Mouse (Mus musculus) heart, adult 2 months (tissue): ENCODE measurements around the gene Vps37b. TPM values are rescaled to one million over a fixed set of nuclear protein-coding genes. Genes with fewer than 3 reads are reported as not detected.

ENCODE experiments used
- DNase-seq, 2 experiments: peaks; one replicate each; pipeline ENCODE4 v3.0.0; 2021
- H3K27ac ChIP-seq: fragments of 200-600 bp; 2 replicates; pipeline ENCODE4 v1.8.1; 2022
- H3K27me3 ChIP-seq: fragments of 200-500 bp; 2 replicates; pipeline ENCODE4 v1.6.1; 2012; ENCODE audit warnings: mild to moderate bottlenecking, low read length, inconsistent platforms, mixed read lengths; ENCODE audit not compliant: control insufficient read depth, insufficient read depth
- H3K36me3 ChIP-seq: fragments of 200-500 bp; 2 replicates; pipeline ENCODE4 v1.6.1; 2012; ENCODE audit warnings: low read length, inconsistent platforms; ENCODE audit not compliant: control insufficient read depth, insufficient read depth
- H3K4me1 ChIP-seq: fragments of 200-500 bp; 2 replicates; pipeline ENCODE4 v1.6.1; 2011; ENCODE audit warnings: low read length; ENCODE audit not compliant: control insufficient read depth, insufficient read depth
- H3K4me3 ChIP-seq: fragments of 200-600 bp; 2 replicates; pipeline ENCODE4 v1.8.1; 2022
- H3K79me2 ChIP-seq: fragments of 200-500 bp; replicated peaks from 2 replicates; pipeline ENCODE4 v1.6.1; 2012; ENCODE audit warnings: mild to moderate bottlenecking, inconsistent platforms, low read length, moderate library complexity, mixed read lengths; ENCODE audit not compliant: control insufficient read depth, insufficient read depth
- H3K9ac ChIP-seq: fragments of 200-500 bp; 2 replicates; pipeline ENCODE4 v1.6.1; 2012; ENCODE audit warnings: low read depth, mild to moderate bottlenecking, control low read depth, inconsistent platforms, low read length, mixed read lengths
- CTCF ChIP-seq: fragments of 200-600 bp; IDR thresholded peaks from 2 replicates; pipeline ENCODE4 v1.8.1; 2022; ENCODE audit warnings: antibody characterized with exemption, mild to moderate bottlenecking, moderate library complexity
- EP300 ChIP-seq: fragments of 200-500 bp; IDR thresholded peaks from 2 replicates; pipeline ENCODE4 v1.6.1; 2011; ENCODE audit warnings: low read depth, low read length, control low read depth; ENCODE audit not compliant: insufficient read depth
- POLR2A ChIP-seq: fragments of 200-500 bp; IDR thresholded peaks from 2 replicates; pipeline ENCODE4 v1.6.1; 2011; ENCODE audit warnings: mild to moderate bottlenecking, low read depth, low read length, control low read depth; ENCODE audit not compliant: insufficient read depth
- WGBS: fragments of 180-500 bp; shearing (Covaris S2); methylation state at CpG from one replicate; pipeline ENCODE4 v1.1.7; 2018; 5-methylcytosine and 5-hydroxymethylcytosine counted together
- intact Hi-C: fragments of 180-260 bp; cut with DNase I; formaldehyde crosslinking; loops from one replicate; pipeline ENCODE4 v1.15.1; 2025
- polyA plus RNA-seq: library from polyadenylated mRNA; depleted of rRNA; stranded (reverse); fragments of >200 nt; gene quantifications from 2 replicates; pipeline ENCODE4 v1.2.3, GENCODE M21; 2012
- total RNA-seq, 2 experiments: library from RNA; stranded (reverse); gene quantifications; 2 replicates each; pipeline ENCODE4 v1.2.3; 2021

The Vps37b gene
- total and polyA plus RNA-seq, 3 experiments: 16.0 to 22.7 (median 16.7) TPM

DNA sequence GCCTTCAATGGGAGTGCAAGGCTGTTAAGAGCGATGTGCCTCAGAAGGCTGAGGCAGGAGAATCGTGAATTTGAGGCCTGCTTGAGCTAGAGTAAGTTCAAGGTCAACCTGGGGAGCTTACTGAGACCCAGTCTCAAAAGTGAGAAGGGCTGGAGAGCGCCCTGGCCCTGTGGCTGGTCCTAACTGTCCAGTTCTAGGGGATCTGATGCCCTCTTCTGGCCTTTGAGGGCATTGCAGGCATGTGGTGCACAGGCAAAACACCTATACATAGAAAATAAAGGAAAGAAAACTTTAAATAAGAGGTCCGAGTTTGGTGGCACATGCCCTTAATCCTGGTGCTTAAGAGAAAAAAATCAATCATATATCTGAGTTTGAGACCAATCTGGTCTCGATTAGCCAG lies 39.3 kb downstream of the Vps37b start:
- H3K4me3 ChIP-seq: no peak overlapping the region
- peak; percentile 86 to 90 for DNase-seq
- H3K9ac ChIP-seq: no peak overlapping the region; the same call in 1 of the 2 replicates
- TF ChIP-seq EP300: peak; percentile 73; the same call in 1 of the 2 replicates
- TF ChIP-seq CTCF: peak; percentile 95
- TF ChIP-seq POLR2A: no peak
- H3K4me1 ChIP-seq: peaks cover 16% of the 10 kb centered on the region
- intact Hi-C loops: loop anchor here (1.0 to 10.0 kb wide), 2 partner anchors 45 to 168 kb away; no protein-coding TSS in a partner anchor
- WGBS: 25% methylated on average over 5 of the region's 5 CpGs
- peaks cover 3% of the 10 kb centered on the region; the same call in 1 of the 2 replicates for H3K36me3 ChIP-seq
- H3K27ac ChIP-seq: peak overlapping the region; percentile 90
- H3K79me2 ChIP-seq: no peaks in the 10 kb centered on the region
- H3K27me3 ChIP-seq: no peaks in the 10 kb centered on the region

DNA sequence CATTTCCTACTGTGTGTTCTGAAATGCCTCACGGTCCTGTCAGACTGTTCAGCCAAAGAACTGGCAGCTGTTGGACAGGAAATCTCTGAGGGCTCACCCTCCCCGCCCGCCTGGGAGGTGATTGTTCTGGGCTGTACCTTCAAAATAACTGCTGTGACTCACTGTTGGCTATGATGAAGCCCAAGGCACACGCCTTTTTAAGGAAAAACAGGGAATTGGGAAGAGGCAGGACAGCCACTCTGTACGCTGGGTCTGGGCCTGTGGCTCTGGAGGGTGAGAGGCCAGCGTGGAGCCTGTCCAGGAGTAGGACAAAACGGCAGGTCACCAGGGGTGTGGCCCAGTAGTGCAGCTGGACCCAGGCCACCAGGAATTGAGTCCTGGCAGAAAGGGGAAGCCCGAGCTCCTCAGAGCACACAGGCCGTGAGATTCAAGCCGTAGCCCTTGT lies 39.9 kb downstream of the Vps37b start:
- H3K9ac ChIP-seq: peak overlapping the region; percentile 11
- H3K4me1 ChIP-seq: peaks cover 16% of the 10 kb centered on the region
- peak; percentile 79 to 88 for DNase-seq
- TF ChIP-seq CTCF: no peak
- TF ChIP-seq POLR2A: peak; percentile 37; the same call in 1 of the 2 replicates
- TF ChIP-seq EP300: no peak
- peaks cover 3% of the 10 kb centered on the region; the same call in 1 of the 2 replicates for H3K36me3 ChIP-seq
- WGBS: 18% methylated on average over 10 of the region's 10 CpGs
- intact Hi-C loops: loop anchor here (1.0 to 10.0 kb wide), 2 partner anchors 45 to 167 kb away; no protein-coding TSS in a partner anchor
- no peaks in the 10 kb centered on the region for H3K79me2 ChIP-seq
- peak overlapping the region; percentile 90 for H3K27ac ChIP-seq
- no peaks in the 10 kb centered on the region for H3K27me3 ChIP-seq
- H3K4me3 ChIP-seq: no peak overlapping the region

DNA sequence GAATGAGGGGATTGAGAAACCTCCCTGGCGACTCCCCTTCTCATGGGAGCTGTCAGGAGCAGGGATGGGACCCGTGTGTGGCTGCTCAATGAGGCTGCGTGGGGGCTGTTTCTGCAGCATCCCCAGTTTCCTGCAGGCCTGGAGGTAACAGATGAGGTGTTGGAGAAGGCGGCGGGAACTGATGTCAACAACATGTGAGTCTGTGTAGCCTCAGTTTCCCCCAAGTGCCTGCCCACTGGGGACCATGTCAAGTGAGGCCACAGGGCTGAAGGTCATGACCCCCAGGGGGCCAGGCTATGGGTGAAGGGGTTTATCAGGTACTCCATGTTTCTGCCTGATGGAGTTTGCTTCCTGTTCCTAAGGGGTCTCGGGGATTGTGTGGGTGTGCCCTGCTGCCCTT lies 40.7 kb downstream of the Vps37b start:
- no peak overlapping the region for H3K4me3 ChIP-seq
- no peaks in the 10 kb centered on the region for H3K27me3 ChIP-seq
- whole genome bisulfite sequencing: 83% methylated on average over 6 of the region's 6 CpGs
- TF ChIP-seq CTCF (no peak), POLR2A (no peak)
- peak overlapping the region; percentile 90 for H3K27ac ChIP-seq
- no peak for DNase-seq
- H3K36me3 ChIP-seq: peaks cover 3% of the 10 kb centered on the region; the same call in 1 of the 2 replicates
- H3K4me1 ChIP-seq: peaks cover 16% of the 10 kb centered on the region
- no peak overlapping the region for H3K9ac ChIP-seq
- H3K79me2 ChIP-seq: no peaks in the 10 kb centered on the region; the same call in 1 of the 2 replicates
- intact Hi-C loops: loop anchor here (2.0 to 10.0 kb wide), 2 partner anchors 15 to 167 kb away; no protein-coding TSS in a partner anchor

DNA sequence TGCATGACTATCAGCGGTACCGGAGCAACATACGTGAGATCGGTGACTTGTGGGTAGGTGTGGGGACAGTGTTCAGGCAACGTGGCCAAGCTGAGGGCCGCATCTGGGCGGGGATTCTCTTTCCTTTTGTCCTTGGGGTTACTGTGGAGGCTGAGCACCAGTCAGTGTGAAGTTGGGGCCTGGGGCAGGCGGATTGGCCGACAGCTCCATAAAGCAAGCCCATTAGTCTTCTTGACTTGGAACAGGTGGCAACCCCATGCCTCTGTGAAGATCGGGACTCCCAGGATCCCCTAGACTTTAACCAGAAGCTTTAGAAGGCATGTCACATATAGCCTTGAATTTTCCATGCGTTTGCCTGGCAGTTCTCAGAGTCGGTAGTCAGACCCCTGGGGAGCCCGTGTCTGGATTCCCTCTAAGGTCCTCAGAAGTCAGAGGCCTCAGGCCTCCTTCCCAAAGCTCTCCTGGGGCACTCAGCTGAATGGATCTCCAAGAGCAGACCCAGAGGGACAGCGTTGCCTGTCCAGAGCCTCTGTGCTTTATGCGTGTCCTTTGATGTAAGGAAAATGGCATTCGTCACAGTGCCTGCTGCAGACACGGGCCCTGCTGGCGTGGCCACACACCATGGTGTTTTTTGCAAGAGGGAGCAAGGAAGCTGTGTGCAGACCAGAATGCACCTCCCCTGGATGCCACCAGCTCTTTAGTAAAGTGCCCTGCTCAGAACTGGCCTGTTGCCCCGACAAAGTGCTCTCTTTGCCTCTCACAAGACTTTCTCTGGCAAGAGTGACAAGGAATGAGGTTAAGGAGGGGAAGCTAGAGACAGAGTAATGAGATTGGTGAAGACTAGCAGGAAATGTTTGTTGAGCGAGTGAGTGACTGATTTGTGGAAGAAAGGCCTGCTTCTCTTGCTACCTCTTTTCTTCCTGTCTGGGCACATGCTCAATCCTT lies 41.9 kb downstream of the Vps37b start:
- Histone ChIP-seq H3K79me2 (no peaks in the 10 kb centered on the region; the same call in 1 of the 2 replicates), H3K9ac (no peak overlapping the region), H3K4me1 (peaks cover 16% of the 10 kb centered on the region), H3K27me3 (no peaks in the 10 kb centered on the region), H3K36me3 (peaks cover 3% of the 10 kb centered on the region; the same call in 1 of the 2 replicates), H3K4me3 (no peak overlapping the region), H3K27ac (no peak overlapping the region; the same call in 1 of the 2 replicates)
- TF ChIP-seq EP300 (no peak), POLR2A (no peak), CTCF (no peak)
- intact Hi-C loops: loop anchor here (2.0 to 10.0 kb wide), 2 partner anchors 13 to 165 kb away; no protein-coding TSS in a partner anchor
- DNase-seq: no peak
- WGBS: 81% methylated on average over 20 of the region's 20 CpGs

DNA sequence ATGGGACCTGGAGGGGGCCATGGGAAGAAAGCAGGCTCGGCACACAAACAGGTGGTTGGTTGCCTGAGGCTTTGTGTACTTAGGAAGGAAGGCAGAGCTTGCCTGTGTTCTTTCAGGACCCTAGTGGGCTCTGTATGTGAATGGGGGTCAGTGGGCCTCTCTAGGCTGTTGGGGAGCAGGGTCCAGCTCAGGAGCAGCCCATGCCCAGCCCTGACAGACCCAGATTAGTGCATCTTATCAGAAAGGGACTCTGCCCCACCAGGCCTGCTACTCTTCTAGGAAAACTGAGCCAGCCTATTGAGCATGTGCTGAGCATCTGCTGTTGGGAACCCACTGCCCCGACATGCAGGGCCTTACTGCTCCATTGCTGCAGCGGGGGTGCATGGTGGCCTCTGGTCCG lies 44.6 kb downstream of the Vps37b start:
- no peak for DNase-seq
- TF ChIP-seq CTCF (no peak), EP300 (no peak), POLR2A (no peak)
- Histone ChIP-seq H3K27ac (no peak overlapping the region), H3K9ac (no peak overlapping the region), H3K79me2 (no peaks in the 10 kb centered on the region; the same call in 1 of the 2 replicates), H3K36me3 (peaks cover 3% of the 10 kb centered on the region; the same call in 1 of the 2 replicates), H3K4me1 (peaks cover 15% of the 10 kb centered on the region), H3K27me3 (no peaks in the 10 kb centered on the region), H3K4me3 (no peak overlapping the region)
- WGBS: 88% methylated on average over 4 of the region's 4 CpGs
- intact Hi-C loops: no loop called here

DNA sequence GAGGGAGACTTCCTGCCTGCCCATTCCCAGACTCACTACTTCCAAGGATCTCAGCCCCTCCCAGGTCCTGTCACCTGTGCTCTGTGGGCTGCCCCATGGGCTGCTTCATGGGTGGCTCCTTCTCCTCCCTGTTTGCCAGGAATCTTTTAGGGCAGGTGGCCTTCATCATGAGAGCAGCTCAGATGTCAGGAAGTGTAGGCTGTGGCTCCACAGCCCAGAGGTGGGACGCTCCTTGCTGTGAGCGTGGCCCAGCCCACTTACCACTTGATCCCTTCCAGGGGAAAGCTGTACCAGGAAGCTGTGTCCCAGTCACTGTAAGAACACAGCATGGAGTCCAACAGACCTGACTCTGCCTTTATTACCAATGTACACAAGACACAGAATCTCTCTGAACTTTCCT lies 45.1 kb downstream of the Vps37b start:
- no peak overlapping the region; the same call in 1 of the 2 replicates for H3K27ac ChIP-seq
- no peaks in the 10 kb centered on the region; the same call in 1 of the 2 replicates for H3K79me2 ChIP-seq
- no peaks in the 10 kb centered on the region for H3K27me3 ChIP-seq
- peaks cover 11% of the 10 kb centered on the region for H3K4me1 ChIP-seq
- peaks cover 3% of the 10 kb centered on the region; the same call in 1 of the 2 replicates for H3K36me3 ChIP-seq
- no peak overlapping the region for H3K9ac ChIP-seq
- DNase-seq: no peak
- intact Hi-C loops: no loop called here
- no peak for TF ChIP-seq CTCF
- TF ChIP-seq EP300: no peak
- TF ChIP-seq POLR2A: no peak
- 60% methylated on average over 2 of the region's 2 CpGs for whole genome bisulfite sequencing
- H3K4me3 ChIP-seq: no peak overlapping the region
